Mouse (Mus musculus) granulocyte monocyte progenitor cell, adult 5-6 weeks (primary cell): ENCODE measurements around the gene Gnl3l. TPM values are rescaled to one million over a fixed set of nuclear protein-coding genes. Genes with fewer than 3 reads are reported as not detected.

Experiments used
- ATAC-seq: replicated peaks from 2 replicates; pipeline ENCODE4 v1.8.0; 2016; ENCODE audit warnings: mild to moderate bottlenecking, moderate TSS enrichment, inconsistent platforms; ENCODE audit not compliant: poor library complexity, severe bottlenecking
- total RNA-seq, 2 experiments: library from RNA; stranded (forward) in 1 of 2; stranded (reverse) in 1 of 2; fragments of 200-712, 200-1000 nt in 1 of 2; fragments of >200 nt in 1 of 2; fragmentation: Nextera tagmentation in 1 of 2; gene quantifications; 2 replicates each; pipeline ENCODE4 v1.2.3; 2014 to 2017

The Gnl3l gene
- total RNA-seq, 2 experiments from 2014 or later: 37.0 to 47.9 TPM

- ATAC-seq: peak; percentile 41; the same call in 1 of the 2 replicates
Observed at GRCm38 (mm10) chrX:150960702-150961101, 56.4 kb downstream of the Gnl3l start.

- peak; percentile 99 for ATAC-seq
Observed at GRCm38 (mm10) chrX:150956522-150957300, 60.4 kb downstream of the Gnl3l start.

- no peak for ATAC-seq
Observed at GRCm38 (mm10) chrX:150956016-150956415, 61.1 kb downstream of the Gnl3l start.

GRCm38 (mm10) chrX:150955441-150955840 lies 61.7 kb downstream of the Gnl3l start:
- no peak for ATAC-seq

- ATAC-seq: no peak
Observed at GRCm38 (mm10) chrX:150954721-150955120, 62.4 kb downstream of the Gnl3l start.

Other genes starting within 250 kb of the Gnl3l start
- gene Maged2, start 203.0 kb downstream of the Gnl3l start, total RNA-seq (2014; fragmentation: Nextera tagmentation): 3.3 and 3.8 TPM in 2 replicates
- gene Maged2, start 203.0 kb downstream of the Gnl3l start, total RNA-seq (2017): 7.5 and 10.7 TPM in 2 replicates
- 2.2 and 3.6 TPM in 2 replicates for gene Fgd1, start 28.8 kb upstream of the Gnl3l start, total RNA-seq (2014; fragmentation: Nextera tagmentation)
- gene Fgd1, start 28.8 kb upstream of the Gnl3l start, total RNA-seq (2017): 0.67 and 3.0 TPM in 2 replicates
- 27.9 and 51.3 TPM in 2 replicates for gene Tsr2, start 79.2 kb upstream of the Gnl3l start, total RNA-seq (2014; fragmentation: Nextera tagmentation)
- gene Tsr2, start 79.2 kb upstream of the Gnl3l start, total RNA-seq (2017): 40.8 and 50.2 TPM in 2 replicates
- gene Wnk3, start 180.8 kb upstream of the Gnl3l start, total RNA-seq (2014; fragmentation: Nextera tagmentation): not detected in 2 replicates
- gene Wnk3, start 180.8 kb upstream of the Gnl3l start, total RNA-seq (2017): not detected in 2 replicates